Mouse (Mus musculus) common myeloid progenitor, adult 5-6 weeks (primary cell): ENCODE data around the gene Dlst. TPM values are rescaled to one million over a fixed set of nuclear protein-coding genes. Genes with fewer than 3 reads are reported as not detected.

Experiments
- ATAC-seq: replicated peaks from 2 replicates; pipeline ENCODE4 v1.8.0; 2016; ENCODE audit warnings: low read depth, mild to moderate bottlenecking, moderate TSS enrichment, inconsistent platforms; ENCODE audit not compliant: poor library complexity, severe bottlenecking
- total RNA-seq: library from RNA; stranded (forward); fragments of 200-1000, 187-1606 nt; gene quantifications from 2 replicates; pipeline ENCODE4 v1.2.3, GENCODE M21; 2017

Dlst gene
- total RNA-seq = 165 and 185 TPM in 2 replicates

DNA sequence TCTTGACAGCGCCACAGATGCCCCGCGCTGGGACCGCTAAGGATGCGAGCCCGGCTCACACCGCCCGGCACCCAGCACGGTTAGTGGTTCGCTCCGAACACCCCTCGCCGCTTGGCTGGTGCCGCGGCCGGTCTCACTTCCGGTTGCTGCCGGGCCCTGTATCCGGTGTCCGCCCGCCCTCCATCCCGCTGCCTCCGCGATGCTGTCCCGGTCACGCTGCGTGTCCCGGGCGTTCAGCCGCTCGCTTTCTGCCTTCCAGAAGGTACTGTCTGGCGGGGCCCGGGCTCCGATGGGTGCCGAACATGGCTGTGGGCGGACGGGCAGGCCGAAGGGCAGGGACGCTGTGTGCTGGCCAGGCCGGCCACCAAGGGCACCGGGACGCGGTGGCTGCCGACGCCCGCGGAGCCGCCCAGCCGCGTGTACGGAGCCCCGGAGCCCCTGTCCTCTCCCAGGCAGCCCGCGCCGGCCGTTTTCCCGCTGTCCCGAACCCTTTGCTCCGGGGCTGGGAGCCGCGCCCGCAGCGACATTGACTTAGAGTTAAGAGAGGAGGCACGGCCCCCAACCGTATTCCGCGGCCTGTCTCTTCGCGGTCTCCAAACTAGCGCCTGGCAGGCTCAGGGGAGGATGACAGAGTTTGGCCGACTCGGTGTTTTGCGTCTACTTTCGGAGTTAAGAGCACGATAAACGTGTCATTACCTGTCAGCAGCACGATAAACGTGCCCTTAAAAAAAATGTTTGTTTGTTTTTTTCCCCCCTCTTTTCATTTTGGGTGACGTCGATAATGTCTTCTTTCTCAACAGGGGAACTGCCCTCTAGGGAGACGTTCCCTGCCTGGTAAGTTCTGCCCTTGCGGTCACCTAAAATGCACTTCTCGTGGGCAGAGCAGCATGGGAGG lies at the start of gene Dlst, which contains the start of gene Prox2:
Gene Dlst (plus strand): TSS at position 136 of the 895 bp plus-strand sequence.
Gene Prox2 (minus strand): TSS at position 62 of the 895 bp plus-strand sequence.
- peak; percentile 85 for ATAC-seq

- ATAC-seq = no peak
These were observed 39.6 kb upstream of the Dlst start for GRCm38 (mm10) chr12:85071043-85071442.

GRCm38 (mm10) chr12:85077100-85077499 lies 33.5 kb upstream of the Dlst start:
- no peak for ATAC-seq

DNA sequence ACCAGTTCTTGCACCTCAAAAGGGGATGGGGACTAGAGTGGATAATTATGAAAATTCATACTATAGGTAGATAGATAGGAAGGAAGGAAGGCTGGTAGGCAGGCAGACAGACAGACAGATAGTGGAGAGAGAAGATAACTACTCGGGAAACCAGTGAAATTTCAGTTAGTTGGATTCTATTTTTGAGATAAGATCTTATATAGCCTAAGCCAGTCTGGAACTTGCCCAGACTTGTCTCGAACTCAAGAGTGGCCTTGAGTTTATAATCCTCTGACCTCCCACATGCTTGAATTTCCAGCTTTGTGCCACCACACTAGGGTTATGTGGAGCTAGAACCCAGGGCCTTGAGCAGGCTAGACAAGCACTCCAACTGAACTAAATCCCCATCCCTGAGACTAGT lies 26.4 kb upstream of the Dlst start:
- no peak for ATAC-seq

GRCm38 (mm10) chr12:85084941-85085340 lies 25.7 kb upstream of the Dlst start:
- ATAC-seq = no peak

DNA sequence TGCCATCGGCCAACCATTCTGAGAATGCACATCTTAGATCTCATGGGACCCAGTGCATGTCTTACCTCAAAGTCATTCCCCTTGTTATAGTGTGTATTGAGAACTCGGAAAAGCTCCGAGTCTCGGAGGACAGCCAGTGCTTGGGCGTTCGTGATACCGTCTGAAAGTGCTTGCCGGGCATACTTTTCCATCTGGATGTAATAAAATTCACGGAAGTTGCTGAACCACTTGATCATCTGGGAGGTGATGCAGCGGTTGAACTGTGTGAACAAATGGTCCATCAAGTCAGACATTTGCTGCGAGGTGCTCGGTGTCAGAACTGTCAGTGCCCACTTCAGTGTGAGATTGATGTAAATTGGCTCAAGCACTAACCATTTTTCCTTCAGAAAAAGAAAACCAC lies 22.8 kb upstream of the Dlst start:
- no peak for ATAC-seq

DNA sequence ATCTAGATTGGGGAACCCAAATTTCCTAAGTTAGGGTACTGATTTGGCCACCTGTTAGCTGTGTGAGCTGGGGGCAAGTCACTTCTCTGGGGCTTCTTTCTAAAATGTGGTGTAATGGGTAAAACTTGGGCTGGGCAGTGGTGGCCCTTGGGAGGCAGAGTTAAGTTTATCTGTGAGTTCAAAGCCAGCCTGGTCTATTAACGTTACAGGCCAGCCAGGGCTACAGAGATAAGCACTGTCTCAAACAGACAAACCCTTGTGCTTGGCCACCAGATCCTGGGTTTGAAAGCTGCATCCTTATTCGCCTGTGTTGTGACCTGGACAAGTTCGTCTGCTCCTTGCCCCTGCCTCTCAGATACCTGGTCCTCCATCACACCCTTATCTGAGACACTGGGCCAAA lies 19.4 kb upstream of the Dlst start:
- ATAC-seq = no peak

DNA sequence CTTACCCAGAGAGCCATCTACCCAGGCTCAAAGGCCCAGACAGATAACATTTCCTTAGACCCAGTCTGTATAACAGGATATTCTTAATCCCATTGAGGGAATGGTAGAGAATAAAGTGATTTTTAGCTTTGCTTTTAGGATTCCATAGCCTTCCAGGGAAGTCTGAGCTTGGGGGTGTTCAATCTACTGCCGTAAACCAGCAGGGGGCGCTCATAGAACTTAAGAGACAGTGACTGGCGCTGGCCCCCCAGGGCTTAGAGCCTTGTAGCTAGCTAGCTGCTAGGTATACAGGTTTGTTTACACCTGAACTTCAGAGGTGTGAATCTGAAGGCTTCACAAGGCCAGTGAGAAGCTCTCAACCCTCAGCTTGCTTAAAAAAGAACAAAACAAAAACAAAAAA lies 18.4 kb upstream of the Dlst start:
- ATAC-seq = peak; percentile 51; the same call in 1 of the 2 replicates

GRCm38 (mm10) chr12:85094010-85094409 lies 16.6 kb upstream of the Dlst start:
- peak; percentile 57 for ATAC-seq

DNA sequence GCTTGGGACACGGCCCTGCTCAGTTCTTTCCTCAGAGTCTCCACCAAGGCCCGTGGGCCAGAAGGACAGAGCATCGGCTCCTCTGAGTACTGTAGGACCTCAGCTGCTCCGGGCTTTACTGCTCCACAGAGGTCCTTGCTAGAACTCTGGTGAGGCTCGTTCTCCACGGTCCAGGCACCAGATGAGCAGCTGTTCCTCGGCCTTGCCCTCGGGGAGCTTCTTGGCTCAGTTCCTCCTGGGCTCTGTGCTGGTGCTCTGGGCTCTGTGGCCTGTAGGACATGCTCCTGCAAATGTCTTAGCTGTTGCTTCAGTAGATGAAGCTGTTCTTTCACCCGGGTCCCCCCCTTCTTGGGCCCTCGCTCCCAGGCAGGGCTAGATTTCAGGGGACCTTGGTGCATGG lies 15.9 kb upstream of the Dlst start:
- ATAC-seq = no peak

GRCm38 (mm10) chr12:85095146-85095545 lies 15.5 kb upstream of the Dlst start:
- ATAC-seq = no peak

GRCm38 (mm10) chr12:85095859-85096258 lies 14.8 kb upstream of the Dlst start:
- ATAC-seq = no peak

- ATAC-seq = no peak
These were observed 9.6 kb upstream of the Dlst start for GRCm38 (mm10) chr12:85101001-85101400.

DNA sequence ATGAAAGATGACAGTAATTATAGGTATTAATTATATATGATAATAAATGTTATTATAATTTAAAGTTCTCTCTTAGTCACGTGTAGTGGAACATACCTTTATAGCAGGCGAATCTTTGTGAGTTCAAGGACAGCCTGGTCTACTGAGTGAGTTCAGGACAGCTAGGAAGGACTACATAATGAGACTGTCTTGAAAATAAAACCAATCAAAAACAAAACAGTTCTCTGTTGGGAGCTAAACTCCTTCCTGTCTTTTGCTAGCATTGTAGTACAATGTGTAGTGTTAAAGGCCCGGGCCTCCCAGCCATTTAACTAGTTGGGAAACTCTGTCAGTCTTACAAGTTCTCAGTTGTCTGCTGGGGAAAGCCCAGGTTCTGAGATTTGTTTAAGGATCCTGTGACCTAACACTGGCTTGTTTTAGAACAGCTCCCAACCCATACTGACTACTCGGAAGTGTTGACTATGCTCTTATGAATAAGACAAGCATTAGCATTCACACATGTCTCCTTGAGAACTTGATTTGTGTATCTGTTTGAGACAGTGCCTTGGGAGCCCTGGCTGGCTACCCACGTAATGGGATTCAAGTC lies 9.0 kb upstream of the Dlst start:
- ATAC-seq = no peak

GRCm38 (mm10) chr12:85103096-85103495 lies 7.5 kb upstream of the Dlst start:
- ATAC-seq = no peak

DNA sequence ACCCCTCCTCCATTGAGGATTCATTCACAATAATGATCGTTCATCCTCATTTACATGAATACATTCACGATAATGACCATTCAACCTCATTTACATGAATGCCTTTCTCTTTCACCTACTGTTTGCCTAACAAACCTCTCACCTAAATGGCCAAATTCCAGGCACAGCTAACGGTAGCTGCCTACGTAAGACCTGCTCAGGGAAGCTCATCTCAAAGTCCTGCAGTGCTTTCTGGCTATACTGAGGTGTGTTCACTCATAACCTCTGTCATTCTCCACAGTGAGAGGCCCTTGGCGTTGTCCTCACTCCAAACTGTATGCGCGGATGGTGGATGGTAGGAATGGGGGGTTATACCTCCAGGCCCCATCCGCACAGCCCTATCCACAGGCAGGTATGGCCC lies 5.8 kb upstream of the Dlst start:
- no peak for ATAC-seq

DNA sequence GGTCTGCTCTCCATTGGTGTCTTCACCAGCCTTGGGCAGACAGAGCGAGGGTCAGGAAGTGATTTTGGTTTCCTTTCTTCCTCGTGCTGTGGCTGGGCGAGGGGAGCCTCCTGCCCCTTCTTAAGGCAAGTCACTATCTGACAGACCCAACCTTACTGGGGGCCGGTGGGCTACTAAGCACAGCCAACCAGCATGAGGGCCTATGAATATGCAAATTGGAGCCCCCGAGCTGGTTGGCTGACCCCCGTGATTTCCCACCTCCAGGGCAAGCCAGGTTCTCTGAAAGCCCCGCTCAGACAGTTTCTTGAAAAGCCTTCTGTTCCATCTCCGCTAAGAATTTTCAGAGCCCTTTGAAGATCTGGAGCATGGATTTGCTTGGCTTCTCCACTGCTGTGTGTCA lies 4.3 kb upstream of the Dlst start:
- peak; percentile 48 for ATAC-seq

GRCm38 (mm10) chr12:85108643-85109042 lies 2.0 kb upstream of the Dlst start:
- no peak for ATAC-seq

DNA sequence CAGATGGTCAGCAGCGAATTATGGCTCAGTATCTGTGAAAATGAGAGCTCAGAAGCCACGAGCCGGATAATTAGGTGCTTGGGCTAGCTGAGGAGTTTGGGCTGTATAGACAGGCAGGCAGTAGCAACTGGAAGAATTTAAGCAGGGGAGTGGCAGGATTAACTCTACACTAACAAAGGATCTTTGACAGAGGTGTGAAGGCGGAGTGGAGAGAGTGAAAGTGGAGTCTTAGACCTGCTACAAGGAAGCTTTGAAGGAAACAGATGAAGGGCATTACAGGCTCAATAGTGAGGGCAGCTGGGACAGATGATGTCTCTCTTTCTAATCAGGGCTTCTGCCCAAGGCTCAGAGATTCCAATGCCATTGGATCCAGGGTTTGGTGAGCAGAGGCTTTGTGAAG lies 1.2 kb upstream of the Dlst start:
- no peak for ATAC-seq

DNA sequence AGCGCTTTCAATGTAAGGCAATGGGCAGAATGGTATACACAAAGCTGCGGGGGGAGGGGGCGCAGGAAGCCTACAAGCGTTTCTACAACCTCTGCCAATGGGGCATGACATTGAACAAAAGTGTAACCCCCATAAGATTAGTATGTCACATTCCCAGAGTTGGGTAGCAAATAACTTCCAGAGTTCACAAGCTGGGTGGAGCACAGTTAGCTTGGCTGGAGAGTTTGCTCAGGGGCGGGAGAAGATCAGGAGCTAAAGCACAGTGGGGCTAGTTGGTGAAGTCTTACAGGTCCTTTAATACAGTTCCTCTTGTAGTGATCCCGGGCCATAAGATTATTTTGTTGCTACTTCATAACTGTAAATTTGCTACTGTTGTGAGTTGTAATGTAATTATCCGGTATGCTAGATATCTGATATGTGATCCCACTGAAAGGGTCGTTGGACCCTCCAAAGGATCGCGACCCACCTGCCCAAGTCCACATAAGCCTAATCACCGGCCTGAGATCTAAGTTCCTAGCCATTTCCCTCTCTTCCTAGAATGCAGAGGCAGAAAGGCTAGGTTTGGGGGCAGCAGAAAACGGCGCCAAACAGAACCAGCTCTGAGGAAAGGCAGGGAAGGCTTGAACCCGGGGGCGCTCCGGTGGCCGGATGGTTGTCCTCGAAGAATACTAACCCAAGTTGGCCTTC lies 479 bp upstream of the Dlst start:
- ATAC-seq = no peak; the same call in 1 of the 2 replicates
